Mouse (Mus musculus) ES-E14 (cell line): Measurements from ENCODE around the gene Cyp27b1.

Experiments
- CHD2 ChIP-seq: IDR thresholded peaks from 2 replicates; pipeline ENCODE4 v1.6.1; 2014; ENCODE audit warnings: mild to moderate bottlenecking, low read depth, low read length, inconsistent platforms
- HCFC1 ChIP-seq: IDR thresholded peaks from 2 replicates; pipeline ENCODE4 v1.6.1; 2012; ENCODE audit warnings: low read length, inconsistent platforms, borderline replicate concordance; ENCODE audit not compliant: insufficient read depth
- MAFK ChIP-seq: IDR thresholded peaks from 2 replicates; pipeline ENCODE4 v1.6.1; 2014; ENCODE audit warnings: mild to moderate bottlenecking, low read depth, low read length, inconsistent platforms; ENCODE audit not compliant: insufficient read depth
- ZC3H11A ChIP-seq: IDR thresholded peaks from 2 replicates; pipeline ENCODE4 v1.6.1; 2012; ENCODE audit warnings: low read depth, mild to moderate bottlenecking, inconsistent platforms, low read length, borderline replicate concordance
- ZNF384 ChIP-seq: IDR thresholded peaks from 2 replicates; pipeline ENCODE4 v1.6.1; 2012; ENCODE audit warnings: low read depth, low read length, inconsistent platforms

- no peak for TF ChIP-seq MAFK
- TF ChIP-seq ZC3H11A: no peak
- TF ChIP-seq ZNF384: no peak
- no peak for TF ChIP-seq CHD2
- TF ChIP-seq HCFC1: no peak
Measured at GRCm38 (mm10) chr10:127054646-127055045, 6.6 kb downstream of the Cyp27b1 start.
